Mouse (Mus musculus) forebrain, postnatal 0 days (tissue): ENCODE measurements around the gene Grb10. TPM values are rescaled to one million over a fixed set of nuclear protein-coding genes. Genes with fewer than 3 reads are reported as not detected.
A peak's percentile ranks its signal among the peaks of the same experiment; 100 is the strongest.

ENCODE experiments used
- ATAC-seq: fragments of 200-750 bp; cut with Nextera tagmentation; 2 replicates; pipeline ENCODE4 v1.8.0; 2017; ENCODE audit warnings: mild to moderate bottlenecking, moderate library complexity
- DNase-seq: peaks from one replicate; pipeline ENCODE4 v3.0.0-alpha.2; 2015
- H3K27ac ChIP-seq: fragments of 300-500 bp; sonication (generic); 2 replicates; pipeline ENCODE4 v1.5.1; 2014; ENCODE audit warnings: low read depth, mild to moderate bottlenecking, antibody characterized with exemption, low read length, moderate library complexity, mixed read lengths
- H3K27me3 ChIP-seq: fragments of 300-500 bp; sonication (generic); 2 replicates; pipeline ENCODE4 v1.6.1; 2014; ENCODE audit warnings: mild to moderate bottlenecking, low read length, mixed read lengths; ENCODE audit not compliant: insufficient read depth
- H3K36me3 ChIP-seq: fragments of 300-500 bp; sonication (generic); 2 replicates; pipeline ENCODE4 v1.6.1; 2014; ENCODE audit warnings: mild to moderate bottlenecking, moderate library complexity; ENCODE audit not compliant: insufficient read depth
- H3K4me1 ChIP-seq: fragments of 300-500 bp; sonication (generic); 2 replicates; pipeline ENCODE4 v1.6.1; 2014; ENCODE audit warnings: antibody characterized with exemption; ENCODE audit not compliant: insufficient read depth
- H3K4me2 ChIP-seq: fragments of 300-500 bp; sonication (generic); 2 replicates; pipeline ENCODE4 v1.6.1; 2014; ENCODE audit warnings: low read depth, mild to moderate bottlenecking, moderate library complexity
- H3K4me3 ChIP-seq: fragments of 300-500 bp; sonication (generic); 2 replicates; pipeline ENCODE4 v1.5.1; 2014; ENCODE audit warnings: low read depth, low read length, mixed read lengths
- H3K9ac ChIP-seq: fragments of 300-500 bp; sonication (generic); 2 replicates; pipeline ENCODE4 v1.6.1; 2014; ENCODE audit warnings: mild to moderate bottlenecking
- H3K9me3 ChIP-seq: fragments of 300-500 bp; sonication (generic); 2 replicates; pipeline ENCODE4 v1.6.1; 2016; ENCODE audit warnings: low read length
- CTCF ChIP-seq: sonication (generic); IDR thresholded peaks from 2 replicates; pipeline ENCODE4 v1.5.1; 2016; ENCODE audit warnings: antibody characterized with exemption, control low read depth, low read depth
- WGBS: fragments of 180-500 bp; shearing (Covaris S2); extraction: QIAGEN DNeasy Blood & Tissue Kit; methylation state at CpG from one replicate; pipeline ENCODE4 v1.1.7; 2014; 5-methylcytosine and 5-hydroxymethylcytosine counted together
- polyA plus RNA-seq: library from polyadenylated mRNA; unstranded; fragments of >200 nt; fragmentation: Nextera tagmentation; extraction: Ambion mirVana; gene quantifications from 2 replicates; pipeline ENCODE4 v1.2.1, GENCODE M21; 2015
- total RNA-seq: library from RNA; depleted of rRNA; stranded (reverse); fragments of >200 nt; gene quantifications from 2 replicates; pipeline ENCODE4 v1.2.3, GENCODE M21; 2014

Grb10 gene
- total and polyA plus RNA-seq, 2 experiments from 2014 or later, result 32.7 to 80.3 TPM

- 91% methylated on average over 4 of the region's 4 CpGs for WGBS
These were observed 19.9 kb downstream of the Grb10 start for GRCm38 (mm10) chr11:12018604-12019003.

DNA sequence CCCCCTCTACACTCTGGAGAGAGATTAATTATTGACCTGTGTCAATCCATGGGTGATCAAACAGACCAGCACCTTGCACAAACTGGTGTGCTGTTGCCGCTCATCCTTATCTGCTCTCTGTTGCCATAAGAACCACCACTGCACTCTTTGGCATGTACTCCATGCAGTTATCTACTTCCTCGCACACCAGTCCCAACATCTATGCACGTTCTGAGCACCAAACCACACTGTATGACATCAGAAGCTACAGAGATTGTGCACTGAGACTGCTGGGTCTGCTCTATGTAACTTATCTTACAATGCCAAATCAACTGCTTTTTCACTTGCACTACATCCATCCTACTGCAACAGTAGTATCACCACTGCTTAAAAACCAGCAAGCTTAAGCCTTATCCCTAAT is 28.4 kb downstream of the Grb10 start:
- 94% methylated on average over 3 of the region's 3 CpGs for WGBS
- H3K4me1 ChIP-seq, result no peaks in the 10 kb centered on the region
- no peaks in the 10 kb centered on the region for H3K27me3 ChIP-seq
- ATAC-seq (no peak), DNase-seq (no peak)
- H3K9ac ChIP-seq, result no peak overlapping the region
- no peak for TF ChIP-seq CTCF
- no peak overlapping the region for H3K4me2 ChIP-seq
- no peak overlapping the region for H3K4me3 ChIP-seq
- H3K27ac ChIP-seq, result no peak overlapping the region
- H3K9me3 ChIP-seq, result peaks cover 14% of the 10 kb centered on the region; the same call in 1 of the 2 replicates
- no peaks in the 10 kb centered on the region for H3K36me3 ChIP-seq

More at GRCm38 (mm10) chr11:12018604-12019003, 19.9 kb downstream of the Grb10 start:
- ATAC-seq (no peak), DNase-seq (no peak)
- peaks cover 9% of the 10 kb centered on the region; the same call in 1 of the 2 replicates for H3K27me3 ChIP-seq
- H3K36me3 ChIP-seq, result no peaks in the 10 kb centered on the region
- no peak overlapping the region for H3K27ac ChIP-seq
- no peak overlapping the region for H3K4me3 ChIP-seq
- H3K4me2 ChIP-seq, result no peak overlapping the region
- no peak overlapping the region for H3K9ac ChIP-seq
- 0 out of 2 replicates have a peak, but pooled peaks cover 5% of the 10 kb centered on the region for H3K9me3 ChIP-seq
- TF ChIP-seq CTCF, result no peak
- no peaks in the 10 kb centered on the region for H3K4me1 ChIP-seq

DNA sequence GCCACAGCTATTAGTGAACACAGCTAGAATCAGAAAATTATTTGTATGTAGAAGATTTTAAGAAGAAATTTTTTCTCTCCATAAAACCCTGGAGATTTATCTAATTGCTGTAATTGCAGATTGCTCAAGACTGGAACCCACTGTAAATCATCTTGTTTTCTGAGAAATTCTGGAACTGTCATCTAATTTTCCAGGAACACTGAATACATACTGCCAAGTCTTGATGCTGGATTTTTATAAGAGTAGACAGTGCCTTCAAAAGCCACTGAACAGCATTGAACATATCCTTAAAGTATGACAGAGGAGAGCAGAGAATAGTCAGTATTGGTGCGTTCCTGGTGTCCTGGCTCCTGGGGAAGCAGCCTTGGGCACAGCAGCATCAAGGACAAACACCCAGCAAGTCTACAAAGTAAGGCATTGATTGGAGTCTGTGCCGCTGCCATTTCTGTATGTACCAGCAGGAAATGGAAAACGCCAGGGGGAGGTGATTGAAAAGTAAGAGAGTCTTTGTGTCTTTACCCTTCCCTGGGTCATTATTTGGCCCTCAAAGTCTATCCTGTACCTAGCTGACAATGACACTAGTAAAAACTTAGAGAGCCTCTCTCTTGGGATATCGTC is 38.1 kb downstream of the Grb10 start:
- 75% methylated on average over 4 of the region's 4 CpGs for WGBS
- Histone ChIP-seq H3K27ac (no peak overlapping the region), H3K36me3 (no peaks in the 10 kb centered on the region), H3K27me3 (no peaks in the 10 kb centered on the region), H3K9me3 (no peaks in the 10 kb centered on the region), H3K4me3 (no peak overlapping the region), H3K4me1 (no peaks in the 10 kb centered on the region), H3K9ac (no peak overlapping the region), H3K4me2 (no peak overlapping the region)
- DNase-seq, result no peak
- no peak for ATAC-seq
- TF ChIP-seq CTCF, result no peak

- H3K4me2 ChIP-seq, result no peak overlapping the region
- no peaks in the 10 kb centered on the region for H3K36me3 ChIP-seq
- H3K9ac ChIP-seq, result no peak overlapping the region
- H3K4me1 ChIP-seq, result no peaks in the 10 kb centered on the region
- TF ChIP-seq CTCF, result no peak
- H3K27me3 ChIP-seq, result no peaks in the 10 kb centered on the region
- ATAC-seq, result no peak
- no peak for DNase-seq
- H3K27ac ChIP-seq, result no peak overlapping the region
- no peak overlapping the region for H3K4me3 ChIP-seq
- 74% methylated on average over 3 of the region's 3 CpGs for WGBS
- H3K9me3 ChIP-seq, result no peaks in the 10 kb centered on the region
These were observed 39.6 kb downstream of the Grb10 start for GRCm38 (mm10) chr11:11998881-11999280.

- ATAC-seq (no peak; the same call in 1 of the 2 replicates), DNase-seq (peak; percentile 16)
- Histone ChIP-seq H3K4me3 (no peak overlapping the region), H3K4me2 (no peak overlapping the region), H3K9ac (no peak overlapping the region), H3K9me3 (no peaks in the 10 kb centered on the region), H3K36me3 (no peaks in the 10 kb centered on the region), H3K27me3 (no peaks in the 10 kb centered on the region), H3K27ac (no peak overlapping the region), H3K4me1 (no peaks in the 10 kb centered on the region)
- TF ChIP-seq CTCF, result no peak
- WGBS, result 36% methylated on average over 1 of the region's 1 CpGs
These were observed 41.4 kb downstream of the Grb10 start for GRCm38 (mm10) chr11:11997045-11997444.

GRCm38 (mm10) chr11:11995371-11995770 is 43.1 kb downstream of the Grb10 start:
- WGBS, result 95% methylated on average over 1 of the region's 1 CpGs
- H3K36me3 ChIP-seq, result no peaks in the 10 kb centered on the region

GRCm38 (mm10) chr11:11993807-11994206 is 44.7 kb downstream of the Grb10 start:
- TF ChIP-seq CTCF, result no peak
- no peak; the same call in 1 of the 2 replicates for ATAC-seq
- 78% methylated on average over 5 of the region's 5 CpGs for WGBS

More at GRCm38 (mm10) chr11:11995371-11995770, 43.1 kb downstream of the Grb10 start:
- Histone ChIP-seq H3K9ac (no peak overlapping the region), H3K27me3 (no peaks in the 10 kb centered on the region), H3K4me3 (no peak overlapping the region), H3K9me3 (no peaks in the 10 kb centered on the region), H3K4me1 (no peaks in the 10 kb centered on the region), H3K4me2 (no peak overlapping the region), H3K27ac (no peak overlapping the region)
- no peak for TF ChIP-seq CTCF
- ATAC-seq (no peak), DNase-seq (no peak)

More at GRCm38 (mm10) chr11:11993807-11994206, 44.7 kb downstream of the Grb10 start:
- H3K4me2 ChIP-seq, result no peak overlapping the region
- H3K9me3 ChIP-seq, result no peaks in the 10 kb centered on the region
- no peak overlapping the region for H3K4me3 ChIP-seq
- no peaks in the 10 kb centered on the region for H3K4me1 ChIP-seq
- no peak for DNase-seq
- no peak overlapping the region for H3K9ac ChIP-seq
- H3K36me3 ChIP-seq, result no peaks in the 10 kb centered on the region
- no peaks in the 10 kb centered on the region for H3K27me3 ChIP-seq
- no peak overlapping the region for H3K27ac ChIP-seq
